ENCODE assay signal across 11 mouse cellular contexts in the genomic region with DNA sequence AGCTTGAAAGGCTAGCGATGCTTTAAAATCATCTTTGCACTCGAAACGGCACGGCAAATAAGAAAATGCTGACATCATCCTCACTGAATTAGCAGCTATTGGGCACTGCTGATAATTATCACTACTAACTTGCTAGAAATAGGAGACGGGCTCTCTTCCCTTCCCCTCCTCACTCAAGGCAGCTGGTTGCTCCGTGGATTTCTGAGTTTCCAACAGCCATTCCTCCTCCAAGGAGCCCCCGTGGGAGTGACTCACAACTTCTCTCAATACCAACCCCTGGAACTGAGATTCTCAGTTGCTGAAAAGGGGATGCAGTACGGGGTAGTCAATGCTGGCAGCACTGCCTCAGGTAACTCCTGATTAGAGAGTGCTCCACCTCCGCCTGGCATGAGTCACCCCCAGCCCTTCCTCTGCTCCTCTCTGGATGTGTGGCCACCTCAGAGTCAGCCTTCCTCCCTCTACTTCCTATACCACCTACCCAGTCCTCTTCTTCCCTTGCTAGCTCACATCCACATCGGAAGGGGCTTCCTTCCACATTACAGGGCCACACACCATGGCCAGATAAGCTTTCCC.
DNase-seq lines count a peak whose midpoint lies in the region; ATAC-seq and TF ChIP-seq lines count a peak whose summit lies in the region.
"Had no signal": no experiment of that assay in that cellular context is flagged by ENCODE, and none has a peak within 500 bp of the region (broad histone marks: within the 10 kb centered on the region; RNA-seq: fewer than 3 reads in every experiment).

No protein-coding gene starts in this region.

- 58% methylated on average over 10 of the region's 10 CpGs for WGBS in forebrain, embryonic 14.5 days
- WGBS in forebrain, embryonic 12.5 days = 66% methylated on average over 10 of the region's 10 CpGs
- whole genome bisulfite sequencing in lung, embryonic 14.5 days = 59% methylated on average over 10 of the region's 10 CpGs
- 40% methylated on average over 10 of the region's 10 CpGs for WGBS in forebrain, postnatal 0 days
- 70% methylated on average over 10 of the region's 10 CpGs for WGBS in midbrain, embryonic 15.5 days

- H3K9ac ChIP-seq in forebrain, embryonic 14.5 days (ENCODE audit: low read length) = no peak overlapping the region
- H3K9ac ChIP-seq in forebrain, embryonic 12.5 days = no peak overlapping the region
- H3K9ac ChIP-seq in lung, embryonic 14.5 days = no peak overlapping the region
- no peak overlapping the region for H3K9ac ChIP-seq in forebrain, postnatal 0 days
- no peak overlapping the region for H3K9ac ChIP-seq in midbrain, embryonic 15.5 days
- H3K9ac ChIP-seq: midbrain, embryonic 12.5 days had no signal

- no peak overlapping the region for H3K4me2 ChIP-seq in forebrain, embryonic 14.5 days (ENCODE audit: low read length)
- no peak overlapping the region for H3K4me2 ChIP-seq in forebrain, embryonic 12.5 days
- no peak overlapping the region for H3K4me2 ChIP-seq in lung, embryonic 14.5 days
- peak overlapping the region; percentile 10; the same call in 1 of the 2 replicates for H3K4me2 ChIP-seq in forebrain, postnatal 0 days (ENCODE audit: low read depth)
- H3K4me2 ChIP-seq in midbrain, embryonic 15.5 days = no peak overlapping the region
- H3K4me2 ChIP-seq: midbrain, embryonic 12.5 days had no signal

- H3K27me3 ChIP-seq in forebrain, embryonic 14.5 days (replicated peaks; ENCODE audit: control insufficient read depth, insufficient read depth, low read length) = no peaks in the 10 kb centered on the region
- no peaks in the 10 kb centered on the region for H3K27me3 ChIP-seq in forebrain, embryonic 12.5 days
- no peaks in the 10 kb centered on the region for H3K27me3 ChIP-seq in lung, embryonic 14.5 days (ENCODE audit: insufficient read depth, low read length)
- no peaks in the 10 kb centered on the region for H3K27me3 ChIP-seq in forebrain, postnatal 0 days (ENCODE audit: insufficient read depth, low read length)
- H3K27me3 ChIP-seq in midbrain, embryonic 15.5 days (replicated peaks) = no peaks in the 10 kb centered on the region
- H3K27me3 ChIP-seq: midbrain, embryonic 12.5 days had no signal

- TF ChIP-seq CTCF in lung, embryonic 14.5 days (IDR thresholded peaks at IDR 0.05; ENCODE audit: low read depth) = no peak
- TF ChIP-seq CTCF in forebrain, postnatal 0 days (IDR thresholded peaks at IDR 0.05; ENCODE audit: low read depth) = no peak

- H3K36me3 ChIP-seq in forebrain, embryonic 14.5 days (ENCODE audit: control insufficient read depth, insufficient read depth, low read length) = no peaks in the 10 kb centered on the region
- no peaks in the 10 kb centered on the region; the same call in 1 of the 2 replicates for H3K36me3 ChIP-seq in forebrain, embryonic 12.5 days (replicated peaks)
- no peaks in the 10 kb centered on the region for H3K36me3 ChIP-seq in lung, embryonic 14.5 days (ENCODE audit: insufficient read depth)
- no peaks in the 10 kb centered on the region for H3K36me3 ChIP-seq in forebrain, postnatal 0 days (ENCODE audit: insufficient read depth)
- H3K36me3 ChIP-seq in midbrain, embryonic 15.5 days (replicated peaks) = no peaks in the 10 kb centered on the region
- H3K36me3 ChIP-seq: midbrain, embryonic 12.5 days had no signal

- peak; percentile 13; the same call in 1 of the 2 replicates for ATAC-seq in forebrain, embryonic 14.5 days
- no peak for ATAC-seq in forebrain, embryonic 12.5 days (ENCODE audit: low FRiP score)
- ATAC-seq in lung, embryonic 14.5 days (ENCODE audit: insufficient read depth) = peak; percentile 38; the same call in 1 of the 2 replicates
- peak; percentile 83 for ATAC-seq in forebrain, postnatal 0 days
- peak; percentile 24 for ATAC-seq in midbrain, embryonic 15.5 days (replicated peaks)

- DNase-seq in forebrain, embryonic 14.5 days (ENCODE audit: low spot score) = peak; percentile 50
- no peak for DNase-seq in lung, embryonic 14.5 days
- DNase-seq in lung, postnatal 4 days = no peak
- DNase-seq in forebrain, postnatal 0 days = peak; percentile 47
- no peak for DNase-seq in kidney, adult 9 months
- no peak for DNase-seq in gastrocnemius, postnatal 4 days (ENCODE audit: low spot score in 2 of 2)
- DNase-seq: left cerebral cortex, postnatal 4 days had no signal

- no peak overlapping the region; the same call in 1 of the 2 replicates for H3K27ac ChIP-seq in forebrain, embryonic 14.5 days (ENCODE audit: low read depth, low read length)
- no peak overlapping the region for H3K27ac ChIP-seq in forebrain, embryonic 12.5 days
- H3K27ac ChIP-seq in lung, embryonic 14.5 days (ENCODE audit: low read depth) = no peak overlapping the region
- H3K27ac ChIP-seq in forebrain, postnatal 0 days (ENCODE audit: low read depth, low read length) = peak overlapping the region; percentile 23; the same call in 1 of the 2 replicates
- H3K27ac ChIP-seq in midbrain, embryonic 15.5 days = peak overlapping the region; percentile 40; the same call in 1 of the 2 replicates
- H3K27ac ChIP-seq: kidney, postnatal 0 days; midbrain, embryonic 12.5 days had no signal

- no peak overlapping the region for H3K4me3 ChIP-seq in forebrain, embryonic 14.5 days (ENCODE audit: low read depth, low read length)
- H3K4me3 ChIP-seq in forebrain, embryonic 12.5 days (replicated peaks) = no peak overlapping the region
- no peak overlapping the region for H3K4me3 ChIP-seq in lung, embryonic 14.5 days (ENCODE audit: low read depth, low read length)
- H3K4me3 ChIP-seq in forebrain, postnatal 0 days (ENCODE audit: low read depth, low read length) = no peak overlapping the region
- no peak overlapping the region for H3K4me3 ChIP-seq in midbrain, embryonic 15.5 days
- H3K4me3 ChIP-seq: midbrain, embryonic 12.5 days had no signal

- peaks cover 4% of the 10 kb centered on the region; the same call in 1 of the 2 replicates for H3K9me3 ChIP-seq in forebrain, embryonic 14.5 days (replicated peaks; ENCODE audit: control insufficient read depth, low read length)
- no peaks in the 10 kb centered on the region for H3K9me3 ChIP-seq in forebrain, embryonic 12.5 days
- no peaks in the 10 kb centered on the region for H3K9me3 ChIP-seq in lung, embryonic 14.5 days (ENCODE audit: low read depth, low read length)
- H3K9me3 ChIP-seq in forebrain, postnatal 0 days (ENCODE audit: low read length) = no peaks in the 10 kb centered on the region
- H3K9me3 ChIP-seq in midbrain, embryonic 15.5 days = no peaks in the 10 kb centered on the region
- H3K9me3 ChIP-seq: midbrain, embryonic 12.5 days had no signal

- H3K4me1 ChIP-seq in forebrain, embryonic 14.5 days (ENCODE audit: control insufficient read depth, insufficient read depth, low read length) = peaks cover 11% of the 10 kb centered on the region
- peaks cover 14% of the 10 kb centered on the region for H3K4me1 ChIP-seq in forebrain, embryonic 12.5 days
- 0 out of 2 replicates have a peak, but pooled peaks cover 4% of the 10 kb centered on the region for H3K4me1 ChIP-seq in lung, embryonic 14.5 days (ENCODE audit: insufficient read depth)
- H3K4me1 ChIP-seq in forebrain, postnatal 0 days (ENCODE audit: insufficient read depth) = peaks cover 17% of the 10 kb centered on the region
- peaks cover 16% of the 10 kb centered on the region for H3K4me1 ChIP-seq in midbrain, embryonic 15.5 days

Comparison
In these comparisons a context has a peak if more than half of its experiments do, and no peak if none do; other contexts are left out.
1. H3K27ac ChIP-seq: peak in forebrain, postnatal 0 days (single experiment) and midbrain, embryonic 15.5 days (single experiment); none in forebrain, embryonic 14.5 days (single experiment), forebrain, embryonic 12.5 days (single experiment) and lung, embryonic 14.5 days (single experiment).
2. DNase-seq: peak in forebrain, embryonic 14.5 days (single experiment) and forebrain, postnatal 0 days (single experiment); none in lung, embryonic 14.5 days (single experiment), lung, postnatal 4 days (0 of 2), kidney, adult 9 months (single experiment) and gastrocnemius, postnatal 4 days (0 of 2).